Comparison of ENCODE assay signal across 12 mouse cellular contexts in genomic region chr13:111819618-111820385, GRCm38 (mm10).
"Had no signal": no experiment of that assay in that cellular context is flagged by ENCODE, and none has a peak within 500 bp of the region (broad histone marks: within the 10 kb centered on the region; RNA-seq: fewer than 3 reads in every experiment).

No protein-coding gene starts in this region.

- H3K27me3 ChIP-seq: limb, embryonic 13.5 days; liver, embryonic 15.5 days; lung, embryonic 15.5 days; midbrain, embryonic 13.5 days; neural tube, embryonic 15.5 days had no signal

- DNase-seq: kidney, adult 18-20 months; retina, postnatal 1 day; thymus, adult 18-20 months; thymus, postnatal 14 days had no signal

- H3K27ac ChIP-seq: hindbrain, postnatal 0 days; layer of hippocampus, adult 2 months; limb, embryonic 13.5 days; liver, embryonic 15.5 days; lung, embryonic 15.5 days; midbrain, embryonic 13.5 days; neural tube, embryonic 15.5 days had no signal

- H3K36me3 ChIP-seq: limb, embryonic 13.5 days; liver, embryonic 15.5 days; lung, embryonic 15.5 days; midbrain, embryonic 13.5 days; neural tube, embryonic 15.5 days had no signal

- H3K4me3 ChIP-seq: layer of hippocampus, adult 2 months; limb, embryonic 13.5 days; liver, embryonic 15.5 days; lung, embryonic 15.5 days; midbrain, embryonic 13.5 days; myocyte; neural tube, embryonic 15.5 days had no signal

- H3K4me1 ChIP-seq: limb, embryonic 13.5 days; lung, embryonic 15.5 days; midbrain, embryonic 13.5 days; neural tube, embryonic 15.5 days had no signal
